ENCODE assay signal across 13 mouse cellular contexts in the genomic region with DNA sequence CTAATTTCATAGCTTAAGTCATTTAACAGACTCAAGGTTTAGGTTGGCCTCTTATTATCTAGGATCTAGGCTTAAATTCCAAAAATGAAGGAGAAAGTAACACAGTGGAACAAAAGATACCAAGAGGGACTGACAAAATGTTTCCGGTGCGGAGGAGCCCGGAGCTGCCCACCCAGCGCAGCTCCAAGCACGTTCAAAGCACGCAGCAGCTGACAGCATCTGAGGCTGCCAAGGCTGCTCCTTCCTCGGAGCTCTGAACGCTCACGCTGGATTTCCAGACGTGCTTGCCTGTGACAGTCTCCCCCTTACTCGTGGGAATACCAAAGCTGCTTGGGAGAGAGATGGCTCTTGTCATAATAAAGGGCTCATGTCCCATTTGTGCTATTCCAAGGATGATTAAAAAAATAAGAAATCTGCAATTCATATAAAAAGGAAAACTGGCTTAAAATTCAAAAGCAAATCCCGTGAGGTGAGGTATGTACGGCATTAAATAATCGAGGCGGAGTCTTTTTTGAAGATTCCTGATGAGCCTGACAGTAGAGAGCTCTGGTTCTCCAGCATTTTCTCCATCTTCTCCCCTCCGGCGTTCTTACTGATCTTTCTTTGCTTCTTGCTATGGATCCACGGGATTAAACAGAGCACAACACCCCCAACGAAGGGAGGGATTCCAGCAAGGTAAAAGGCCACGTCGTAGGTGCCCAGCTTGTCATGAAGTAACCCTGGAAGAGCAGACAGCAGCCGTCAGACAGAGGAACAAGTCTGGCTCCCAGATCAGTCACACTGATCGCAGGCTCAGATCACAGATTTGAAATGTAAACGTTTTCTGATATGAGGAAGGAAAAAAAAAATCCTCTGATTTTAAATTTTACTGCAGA. TPM values are rescaled to one million over a fixed set of nuclear protein-coding genes. Genes with fewer than 3 reads are reported as not detected.
DNase-seq lines count a peak whose midpoint lies in the region; TF ChIP-seq lines count a peak whose summit lies in the region.
"Had no signal": no experiment of that assay in that cellular context is flagged by ENCODE, and none has a peak within 500 bp of the region (broad histone marks: within the 10 kb centered on the region; RNA-seq: fewer than 3 reads in every experiment).

No protein-coding gene starts in this region.

- peak; percentile 17 to 46 for DNase-seq in heart, postnatal 14 days
- DNase-seq in heart, postnatal 25 days (ENCODE audit: low spot score), result no peak
- peak; percentile 81 for DNase-seq in brain, embryonic 14.5 days (ENCODE audit: low read depth)
- peak; percentile 20 to 62 for DNase-seq in frontal cortex, adult 2 months (ENCODE audit: extremely low spot score in 1 of 2, low spot score in 1 of 2)
- DNase-seq in left cerebral cortex, postnatal 4 days, result peak; percentile 58
- DNase-seq in testis, postnatal 14 days (ENCODE audit: low spot score), result no peak
- DNase-seq in thymus, postnatal 0 days (ENCODE audit: low spot score), result no peak
- no peak for DNase-seq in thymus, adult 18-20 months
- DNase-seq: gastrocnemius, postnatal 10 days; retina, postnatal 1 day had no signal

- no peak for TF ChIP-seq POLR2A in brain, embryonic 14.5 days (IDR thresholded peaks at IDR 0.05; ENCODE audit: borderline replicate concordance, extremely low read depth, insufficient read depth, insufficient read length, poor library complexity, severe bottlenecking)

- intact Hi-C loops in heart, postnatal 14 days (cut with DNase I), result no loop called here
- intact Hi-C loops in heart, postnatal 25 days (cut with DNase I), result no loop called here
- intact Hi-C loops in left cerebral cortex, postnatal 4 days (cut with DNase I), result no loop called here

- TF ChIP-seq CTCF in brain, embryonic 14.5 days (IDR thresholded peaks at IDR 0.05; ENCODE audit: borderline replicate concordance, extremely low read depth, insufficient read depth, insufficient read length), result no peak

RNA-seq across cellular contexts. Expression of a gene that starts 11.9 kb away (rescaled TPM):
- total RNA-seq in heart, postnatal 14 days (2021), result 1 to 10 TPM; 1.9 to 2.6 TPM
- 1 to 10 TPM; 3.7 to 4.1 TPM for total RNA-seq in heart, postnatal 25 days (2021)
- polyA plus RNA-seq in brain, embryonic 14.5 days (2012; rRNA removed), result 0.11 and 0.33 TPM in 2 replicates
- 0.40 and 0.48 TPM in 2 replicates for polyA plus RNA-seq in frontal cortex, adult 2 months (2012; rRNA removed)
- 1 to 10 TPM in 1 of 2 experiments, under 1 TPM in 1; 0.44 to 1.1 TPM for total RNA-seq in left cerebral cortex, postnatal 4 days (2021)
- 0.39 and 0.42 TPM in 2 replicates for polyA plus RNA-seq in thymus, postnatal 0 days (2015; fragmentation: Nextera tagmentation; extraction: Ambion mirVana)
- total RNA-seq: CH12.LX; megakaryocyte-erythroid progenitor cell, adult 5-6 weeks had no signal

RNA-seq across cellular contexts. Expression of a gene that starts 50.5 kb away (rescaled TPM):
- under 1 TPM; 0.24 to 0.86 TPM for total RNA-seq in heart, postnatal 14 days (2021)
- total RNA-seq in heart, postnatal 25 days (2021), result under 1 TPM; 0.34 to 0.44 TPM
- 0.05 and 0.08 TPM in 2 replicates for polyA plus RNA-seq in brain, embryonic 14.5 days (2012; rRNA removed)
- 0.06 and 0.11 TPM in 2 replicates for polyA plus RNA-seq in frontal cortex, adult 2 months (2012; rRNA removed)
- under 1 TPM in 1 of 2 experiments, not detected in 1; 0.50 TPM for total RNA-seq in left cerebral cortex, postnatal 4 days (2021)
- 0.19 and 0.22 TPM in 2 replicates for polyA plus RNA-seq in thymus, postnatal 0 days (2015; fragmentation: Nextera tagmentation; extraction: Ambion mirVana)
- total RNA-seq: CH12.LX; megakaryocyte-erythroid progenitor cell, adult 5-6 weeks had no signal
- polyA plus RNA-seq: intestine, embryonic 14.5 days had no signal

Comparison
In these comparisons a context has a peak if more than half of its experiments do, and no peak if none do; other contexts are left out.
1. DNase-seq: peak in heart, postnatal 14 days (2 of 2), brain, embryonic 14.5 days (single experiment), frontal cortex, adult 2 months (2 of 2) and left cerebral cortex, postnatal 4 days (single experiment); none in heart, postnatal 25 days (single experiment), testis, postnatal 14 days (single experiment), thymus, postnatal 0 days (single experiment) and thymus, adult 18-20 months (0 of 2).